Comparison of ENCODE assay signal across 11 mouse cellular contexts in genomic region chrX:142972443-142972970, GRCm38 (mm10). TPM values are rescaled to one million over a fixed set of nuclear protein-coding genes. Genes with fewer than 3 reads are reported as not detected.
DNase-seq lines count a peak whose midpoint lies in the region; ATAC-seq lines count a peak whose summit lies in the region.
"Had no signal": no experiment of that assay in that cellular context is flagged by ENCODE, and none has a peak within 500 bp of the region (broad histone marks: within the 10 kb centered on the region; RNA-seq: fewer than 3 reads in every experiment).

No protein-coding gene starts in this region.

- H3K27me3 ChIP-seq in liver, embryonic 12.5 days (replicated peaks) = 0 out of 2 replicates have a peak, but pooled peaks cover 3% of the 10 kb centered on the region
- no peaks in the 10 kb centered on the region; the same call in 1 of the 2 replicates for H3K27me3 ChIP-seq in stomach, embryonic 16.5 days (ENCODE audit: control insufficient read depth, insufficient read depth, low read length)
- H3K27me3 ChIP-seq in midbrain, embryonic 10.5 days (ENCODE audit: low read depth, poor library complexity, severe bottlenecking) = peaks cover 85% of the 10 kb centered on the region

- 27% methylated on average over 7 of the region's 7 CpGs for WGBS in liver, embryonic 12.5 days (ENCODE audit: insufficient replicate concordance)
- WGBS in stomach, embryonic 16.5 days = 38% methylated on average over 7 of the region's 7 CpGs
- 44% methylated on average over 7 of the region's 7 CpGs for WGBS in midbrain, embryonic 10.5 days

- peak; percentile 29 for DNase-seq in spleen, adult 12 weeks (ENCODE audit: low spot score)
- no peak for DNase-seq in spleen, adult 18-20 months
- DNase-seq in embryo, embryonic 10 days (ENCODE audit: low spot score) = peak; percentile 39
- no peak for DNase-seq in layer of hippocampus, adult 18-20 months (ENCODE audit: low spot score in 2 of 2)
- DNase-seq in midbrain, embryonic 10.5 days (ENCODE audit: low spot score) = no peak
- no peak for DNase-seq in right cerebral cortex, postnatal 25 days
- DNase-seq: thymus, postnatal 14 days had no signal

- peaks cover 35% of the 10 kb centered on the region for H3K4me1 ChIP-seq in liver, embryonic 12.5 days
- H3K4me1 ChIP-seq in stomach, embryonic 16.5 days (ENCODE audit: control insufficient read depth, insufficient read depth, low read length) = no peaks in the 10 kb centered on the region
- H3K4me1 ChIP-seq in midbrain, embryonic 10.5 days = no peaks in the 10 kb centered on the region
- H3K4me1 ChIP-seq: hindbrain, embryonic 12.5 days had no signal

- no peaks in the 10 kb centered on the region for H3K36me3 ChIP-seq in liver, embryonic 12.5 days
- H3K36me3 ChIP-seq in stomach, embryonic 16.5 days (ENCODE audit: control insufficient read depth, insufficient read depth, low read length) = no peaks in the 10 kb centered on the region
- H3K36me3 ChIP-seq in midbrain, embryonic 10.5 days = no peaks in the 10 kb centered on the region
- H3K36me3 ChIP-seq: hindbrain, embryonic 12.5 days had no signal

- H3K4me3 ChIP-seq in liver, embryonic 12.5 days = no peak overlapping the region
- H3K4me3 ChIP-seq in stomach, embryonic 16.5 days (replicated peaks; ENCODE audit: low read length) = no peak overlapping the region
- H3K4me3 ChIP-seq in midbrain, embryonic 10.5 days = no peak overlapping the region
- H3K4me3 ChIP-seq: hindbrain, embryonic 12.5 days; layer of hippocampus, adult 2 months had no signal

- peak; percentile 100 for ATAC-seq in liver, embryonic 12.5 days
- peak; percentile 47 for ATAC-seq in stomach, embryonic 16.5 days (ENCODE audit: insufficient read depth, low FRiP score)

- peak overlapping the region; percentile 81 for H3K27ac ChIP-seq in liver, embryonic 12.5 days
- H3K27ac ChIP-seq in stomach, embryonic 16.5 days (ENCODE audit: low read length) = no peak overlapping the region
- H3K27ac ChIP-seq in midbrain, embryonic 10.5 days (replicated peaks) = no peak overlapping the region
- H3K27ac ChIP-seq: hindbrain, embryonic 12.5 days; layer of hippocampus, adult 2 months had no signal

- peak overlapping the region; percentile 50 for H3K9ac ChIP-seq in liver, embryonic 12.5 days
- H3K9ac ChIP-seq in stomach, embryonic 16.5 days (ENCODE audit: low read length) = no peak overlapping the region
- H3K9ac ChIP-seq: hindbrain, embryonic 12.5 days had no signal

- peak overlapping the region; percentile 47 for H3K4me2 ChIP-seq in liver, embryonic 12.5 days
- H3K4me2 ChIP-seq in stomach, embryonic 16.5 days (ENCODE audit: low read depth, low read length) = no peak overlapping the region
- H3K4me2 ChIP-seq: hindbrain, embryonic 12.5 days had no signal

- no peaks in the 10 kb centered on the region for H3K9me3 ChIP-seq in liver, embryonic 12.5 days (replicated peaks)
- H3K9me3 ChIP-seq in stomach, embryonic 16.5 days (replicated peaks; ENCODE audit: control insufficient read depth, low read length) = no peaks in the 10 kb centered on the region
- H3K9me3 ChIP-seq in midbrain, embryonic 10.5 days (replicated peaks) = no peaks in the 10 kb centered on the region
- H3K9me3 ChIP-seq: hindbrain, embryonic 12.5 days had no signal

RNA-seq across cellular contexts. Expression of gene Ammecr1, which starts 6.0 kb away (rescaled TPM):
- 22.5 and 24.6 TPM in 2 replicates for polyA plus RNA-seq in liver, embryonic 12.5 days (2016; fragmentation: Nextera tagmentation; extraction: Ambion mirVana)
- 9.4 and 9.8 TPM in 2 replicates for polyA plus RNA-seq in stomach, embryonic 16.5 days (2015; fragmentation: Nextera tagmentation; extraction: Ambion mirVana)
- total RNA-seq in layer of hippocampus, adult 18-20 months (2021) = 1 to 10 TPM; 1.6 TPM
- 7.1 and 7.8 TPM in 2 replicates for polyA plus RNA-seq in midbrain, embryonic 10.5 days (2016; fragmentation: Nextera tagmentation; extraction: Ambion mirVana)

Comparison
In these comparisons a context has a peak if more than half of its experiments do, and no peak if none do; other contexts are left out.
1. DNase-seq: peak in spleen, adult 12 weeks (single experiment) and embryo, embryonic 10 days (single experiment); none in spleen, adult 18-20 months (0 of 2), layer of hippocampus, adult 18-20 months (0 of 2), midbrain, embryonic 10.5 days (single experiment) and right cerebral cortex, postnatal 25 days (single experiment).